Mouse (Mus musculus) layer of hippocampus, adult 11-12 months (tissue): ENCODE data around the gene Gm43518.

Experiments
- DNase-seq: peaks from one replicate; pipeline ENCODE4 v3.0.0; 2022; ENCODE audit warnings: low spot score

Gene Gm43518

DNA sequence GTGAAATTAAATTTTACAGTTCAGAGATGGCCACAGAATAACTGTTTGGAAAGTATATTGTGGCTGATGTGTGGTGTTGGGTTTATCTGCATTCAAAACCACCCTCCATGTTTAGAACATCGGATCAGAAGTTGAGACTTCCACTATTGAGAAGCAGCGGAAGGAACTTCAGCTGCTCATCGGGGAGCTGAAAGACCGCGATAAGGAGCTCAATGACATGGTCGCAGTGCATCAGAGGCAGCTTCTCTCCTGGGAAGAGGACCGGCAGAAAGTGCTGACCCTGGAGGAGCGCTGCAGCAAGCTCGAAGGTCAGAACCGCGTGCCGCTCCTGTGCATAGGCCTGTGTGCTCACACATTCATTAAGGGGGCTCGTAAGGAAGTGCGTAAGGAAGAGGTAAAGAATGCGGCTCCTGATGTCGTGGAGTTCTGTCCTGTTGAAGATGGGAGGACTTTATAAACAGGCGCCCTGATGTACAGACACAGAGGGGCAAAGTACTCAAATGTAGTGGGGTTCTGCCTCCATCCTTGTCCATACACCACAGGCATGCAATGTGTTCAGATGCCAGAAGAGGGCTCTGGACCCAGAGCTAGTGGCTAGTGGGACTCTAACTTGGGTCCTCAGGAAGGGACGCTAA lies 6.9 kb downstream of the Gm43518 start:
- DNase-seq = no peak

DNA sequence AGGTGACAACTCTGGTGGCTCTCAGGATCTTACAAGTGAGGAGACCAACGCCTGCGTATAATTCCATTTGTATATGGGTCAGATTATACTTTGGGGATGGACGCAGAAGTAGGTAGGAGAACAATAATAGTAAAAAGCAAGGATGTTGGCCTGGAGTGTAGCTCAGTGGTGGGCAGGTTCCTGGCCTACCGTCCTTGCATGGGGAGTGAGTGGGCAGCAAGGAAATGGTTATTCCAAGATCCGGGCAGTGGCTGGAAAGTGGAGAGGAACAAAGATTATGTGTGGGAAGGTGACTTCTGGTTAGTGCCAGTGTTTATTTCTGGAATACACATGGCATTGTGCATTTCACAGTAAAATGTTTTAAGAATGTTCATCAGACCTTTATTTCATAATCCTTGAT lies 8.7 kb downstream of the Gm43518 start:
- DNase-seq = no peak

DNA sequence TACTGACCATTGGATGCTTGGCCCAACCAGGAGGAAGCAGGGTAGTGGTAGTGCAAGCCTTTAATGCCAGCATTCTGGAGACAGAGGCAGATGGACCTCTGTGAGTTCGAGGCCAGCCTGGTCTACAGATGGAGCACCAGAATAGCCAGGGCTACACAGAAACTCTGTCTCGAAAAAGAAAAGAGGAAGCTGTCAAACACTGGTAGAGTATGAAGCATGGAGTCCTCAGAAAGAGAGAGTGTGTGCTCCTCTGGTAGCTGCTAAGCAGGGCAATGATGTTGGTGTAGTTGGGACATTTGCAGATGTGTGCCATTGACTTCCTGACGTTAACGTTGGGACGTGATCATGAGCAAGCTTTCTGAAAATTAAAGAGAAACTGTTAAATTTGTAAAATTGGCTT lies 11.3 kb downstream of the Gm43518 start:
- no peak for DNase-seq

DNA sequence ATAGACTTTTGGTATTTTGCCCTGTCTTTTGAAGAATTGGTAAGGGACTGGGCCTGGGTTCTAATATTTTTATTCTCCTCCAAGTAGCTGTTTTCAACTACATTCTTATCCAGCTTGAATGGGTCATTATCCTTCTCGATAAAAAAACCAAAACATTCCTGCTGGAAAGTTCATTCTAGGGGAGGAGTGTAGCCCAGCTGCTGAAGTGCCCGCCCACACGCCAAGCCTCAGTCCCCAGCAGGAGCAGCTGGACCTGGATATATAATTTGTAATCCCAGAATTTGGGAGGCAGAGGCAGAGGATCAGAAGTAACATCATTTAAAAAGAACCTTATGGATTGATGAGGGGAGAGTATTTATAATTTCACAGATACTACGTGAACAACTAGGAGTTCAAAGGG lies 19.3 kb downstream of the Gm43518 start:
- no peak for DNase-seq

DNA sequence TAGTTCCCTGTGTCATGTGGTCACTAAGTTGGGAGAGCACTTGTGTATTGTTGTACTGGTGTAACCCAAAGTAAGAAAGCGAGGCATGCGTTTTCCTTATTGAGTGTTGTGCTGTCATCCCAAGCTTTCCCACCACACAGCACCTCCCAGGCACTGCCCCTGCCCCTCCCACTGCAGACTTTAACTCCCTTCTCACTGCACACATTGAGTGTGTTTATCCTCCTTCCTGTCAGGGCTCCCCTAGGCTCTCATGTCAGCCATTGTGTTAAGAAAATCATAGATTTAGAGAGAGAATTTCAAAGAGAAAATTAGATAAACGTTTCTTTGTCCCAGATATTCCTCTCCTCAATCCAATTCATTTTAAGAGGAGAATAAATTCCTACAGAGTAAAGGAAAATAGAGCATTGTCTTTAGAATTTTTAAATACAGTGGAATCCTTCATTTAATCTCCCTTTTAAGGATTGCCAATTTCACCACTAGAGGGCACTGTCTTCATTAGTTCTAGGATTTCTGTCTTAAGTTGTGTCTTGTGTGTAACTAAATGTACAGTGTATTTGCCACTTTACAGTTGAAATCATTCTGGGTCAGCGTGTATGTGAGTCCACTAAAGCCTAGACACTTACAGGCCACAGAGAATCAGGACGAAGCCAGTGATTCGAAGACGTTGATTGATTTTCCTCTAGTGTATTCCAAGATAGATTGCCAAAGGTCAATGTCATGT lies 20.0 kb downstream of the Gm43518 start:
- DNase-seq = peak; percentile 49

GRCm38 (mm10) chr5:123952365-123953045 lies 25.3 kb downstream of the Gm43518 start:
- no peak for DNase-seq

DNA sequence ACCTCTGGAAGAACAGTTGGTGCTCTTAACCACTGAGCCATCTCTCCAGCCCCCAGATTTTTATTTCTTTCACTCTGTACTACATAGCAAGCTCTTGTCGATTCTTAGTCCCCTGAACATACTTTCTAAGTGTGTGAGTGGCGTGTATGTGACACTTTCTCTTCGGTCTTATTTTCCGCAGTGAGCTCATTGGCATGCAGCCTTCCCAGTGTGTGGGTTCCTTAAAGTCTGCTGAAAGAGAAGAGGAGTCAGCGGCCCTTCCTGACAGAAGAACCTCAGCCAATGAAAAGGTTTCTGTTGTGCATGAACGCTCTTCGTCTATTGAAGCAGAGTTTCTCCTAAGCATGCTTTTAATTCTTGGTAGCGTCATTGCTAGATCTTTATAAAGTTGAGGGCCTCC lies 30.0 kb downstream of the Gm43518 start:
- DNase-seq = no peak

DNA sequence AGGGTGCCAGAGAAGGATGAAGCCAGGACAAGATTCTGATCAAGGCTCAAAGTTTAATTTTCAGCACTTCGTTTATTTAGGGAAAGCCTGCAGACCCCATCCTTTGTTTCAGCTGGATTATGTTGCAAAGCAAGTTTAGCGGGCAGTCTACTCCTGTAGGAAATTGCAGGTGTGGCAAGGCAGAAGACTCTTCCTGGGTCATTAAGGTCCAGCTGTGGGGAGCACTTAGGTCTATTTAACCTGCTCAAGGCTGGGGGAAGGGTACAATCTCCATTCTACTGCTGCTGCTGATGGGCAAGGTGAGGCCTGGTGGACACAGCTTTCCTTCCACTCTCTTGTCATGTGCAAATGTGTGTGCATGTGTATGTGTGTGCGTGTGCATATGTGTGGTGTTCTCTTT lies 31.8 kb downstream of the Gm43518 start:
- DNase-seq = no peak

DNA sequence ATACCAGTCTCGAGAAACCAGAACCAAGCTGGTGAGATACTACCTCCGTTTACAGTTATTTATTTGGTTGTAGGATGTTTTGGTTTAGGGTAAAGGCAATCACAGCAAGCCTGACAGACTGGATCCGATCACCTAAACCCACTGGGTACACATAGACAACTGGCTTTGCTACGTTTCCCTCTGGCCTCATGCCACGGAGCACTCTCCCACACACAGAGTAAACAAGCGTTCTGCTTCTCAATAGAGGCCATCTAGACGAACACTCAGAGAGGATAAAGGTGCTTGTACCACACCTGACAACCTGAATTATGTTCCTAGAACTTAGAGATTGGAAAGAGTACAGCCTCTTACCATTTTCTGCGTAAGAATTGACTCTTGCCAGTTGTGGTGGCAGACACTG lies 32.9 kb downstream of the Gm43518 start:
- DNase-seq = no peak

- no peak for DNase-seq
These were observed 33.8 kb downstream of the Gm43518 start for GRCm38 (mm10) chr5:123961046-123961445.

- DNase-seq = no peak
These were observed 37.0 kb downstream of the Gm43518 start for GRCm38 (mm10) chr5:123964208-123964607.

GRCm38 (mm10) chr5:123966759-123967158 lies 39.5 kb downstream of the Gm43518 start:
- no peak for DNase-seq

GRCm38 (mm10) chr5:123968468-123968867 lies 41.2 kb downstream of the Gm43518 start:
- no peak for DNase-seq

DNA sequence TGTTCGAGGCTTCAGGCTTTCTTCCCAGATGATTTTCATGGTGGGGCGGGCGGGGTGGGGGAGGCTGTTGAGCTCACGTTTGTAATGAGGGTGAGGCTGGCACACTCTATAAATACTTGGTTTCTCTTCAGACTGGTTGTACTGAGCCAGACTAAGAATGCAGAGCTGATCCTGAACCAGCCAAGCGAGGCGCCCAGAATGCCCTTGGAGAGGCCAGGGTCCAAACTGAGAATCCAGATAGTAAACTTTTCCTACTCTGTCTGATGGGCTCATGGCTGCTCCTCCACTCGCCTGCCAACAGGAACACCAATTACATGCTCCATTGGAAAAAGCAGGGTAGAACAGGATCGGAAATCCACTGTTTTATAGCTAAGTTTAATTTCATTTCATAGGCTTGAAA lies 42.0 kb downstream of the Gm43518 start:
- DNase-seq = no peak

DNA sequence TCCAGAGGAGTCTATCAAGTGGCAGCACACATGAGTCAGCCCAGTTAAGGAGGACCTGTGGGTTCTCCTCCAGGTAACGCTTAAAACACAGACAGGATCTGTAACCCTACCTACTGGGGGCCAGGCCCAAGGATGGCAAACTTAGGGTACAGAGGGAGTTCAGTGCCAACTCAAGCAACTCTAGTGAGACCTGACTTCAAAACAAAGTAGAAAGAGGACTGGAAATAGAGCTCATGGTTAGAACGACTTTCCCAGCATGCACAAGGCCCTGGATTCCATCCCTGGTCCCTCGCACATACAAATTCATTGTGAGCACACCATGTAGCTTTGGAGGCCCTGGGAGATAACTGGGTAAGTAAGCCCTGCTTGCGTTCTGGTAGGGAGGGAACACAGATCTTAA lies 43.4 kb downstream of the Gm43518 start:
- DNase-seq = no peak

DNA sequence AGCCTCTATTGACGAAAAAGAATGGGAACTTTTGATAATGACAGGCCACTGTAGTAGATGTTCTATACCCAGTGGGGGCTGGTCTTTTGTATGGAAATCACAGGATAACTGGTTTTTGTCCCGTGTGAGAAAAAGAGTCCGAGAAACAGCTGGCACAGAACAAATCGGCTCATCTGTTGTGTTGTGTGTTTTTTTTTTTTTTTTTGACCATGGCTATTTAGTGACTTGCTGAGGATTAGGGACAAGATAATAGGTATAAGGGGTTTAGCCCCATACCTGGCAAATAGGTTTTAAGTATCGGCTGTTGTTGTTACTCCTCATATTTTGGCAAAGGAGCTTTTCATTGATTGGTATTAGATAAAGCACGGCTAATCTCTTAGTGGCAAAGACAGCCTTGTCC lies 45.2 kb downstream of the Gm43518 start:
- DNase-seq = no peak

GRCm38 (mm10) chr5:123973299-123974178 lies 46.3 kb downstream of the Gm43518 start, which contains the start of gene Hip1r:
TSS of gene Hip1r (plus strand) at chr5:123973628.
- peak; percentile 64 for DNase-seq

- DNase-seq = no peak
These were observed 46.9 kb downstream of the Gm43518 start for GRCm38 (mm10) chr5:123974179-123974485.

- no peak for DNase-seq
These were observed 47.4 kb downstream of the Gm43518 start for GRCm38 (mm10) chr5:123974616-123975111.

- DNase-seq = no peak
These were observed 48.5 kb downstream of the Gm43518 start for GRCm38 (mm10) chr5:123975668-123976180.

GRCm38 (mm10) chr5:123977231-123977630 lies 50.0 kb downstream of the Gm43518 start:
- no peak for DNase-seq

GRCm38 (mm10) chr5:123978131-123978530 lies 50.9 kb downstream of the Gm43518 start:
- DNase-seq = no peak
